Mouse (Mus musculus) frontal cortex, postnatal 14 days (tissue): ENCODE measurements around the gene Ugt1a7c.
A peak's percentile ranks its signal among the peaks of the same experiment; 100 is the strongest.
"Not testable (repeated sequence)": the region's sequence is repeated elsewhere in the genome, so short reads cannot be mapped to it uniquely, and the experiment has no call there.

Source experiments
- DNase-seq, 2 experiments: peaks; one replicate each; pipeline ENCODE4 v3.0.0; 2022; ENCODE audit warnings: low spot score in 2 of 2

The Ugt1a7c gene

GRCm38 (mm10) chr1:88195687-88196086 lies 100.8 kb downstream of the Ugt1a7c start:
- DNase-seq, result no peak

DNA sequence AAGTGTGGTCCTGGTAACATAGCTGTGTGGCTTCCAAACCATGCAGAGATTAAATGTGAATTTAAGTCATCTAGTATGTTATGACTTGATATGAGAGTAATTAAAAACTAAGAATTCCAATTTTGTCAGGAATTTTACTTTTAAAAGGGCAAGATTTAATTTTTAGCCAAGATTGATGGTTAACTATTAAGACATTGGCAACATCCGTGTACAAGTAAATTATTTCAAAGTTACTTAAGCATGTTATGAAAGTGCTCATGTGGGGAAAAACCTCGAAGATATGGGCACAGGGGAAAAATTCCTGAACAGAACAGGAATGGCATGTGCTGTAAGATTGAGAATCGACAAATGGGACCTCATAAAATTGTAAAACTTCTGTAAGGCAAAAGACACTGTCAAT lies 102.6 kb downstream of the Ugt1a7c start:
- DNase-seq, result no peak

DNA sequence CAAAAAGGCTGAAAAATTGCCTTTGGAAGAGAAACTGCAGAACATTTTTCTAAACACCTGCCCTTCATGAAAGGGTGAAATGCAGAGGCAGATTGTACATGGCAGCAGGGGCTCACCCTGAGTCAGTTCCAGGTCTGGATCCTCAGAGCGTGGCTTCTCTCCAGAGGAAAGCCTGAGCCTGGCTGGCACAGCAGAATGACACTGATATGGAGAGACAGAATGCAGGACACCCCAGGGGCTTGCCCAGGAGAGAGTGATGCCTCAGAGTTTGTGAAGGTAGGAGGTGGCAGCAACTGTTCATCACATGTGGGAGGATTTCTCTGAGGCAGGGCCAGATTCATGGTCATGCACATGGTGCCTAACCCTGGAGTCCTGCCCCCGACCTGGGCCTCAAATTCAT lies 105.1 kb downstream of the Ugt1a7c start:
- DNase-seq, result no peak

DNA sequence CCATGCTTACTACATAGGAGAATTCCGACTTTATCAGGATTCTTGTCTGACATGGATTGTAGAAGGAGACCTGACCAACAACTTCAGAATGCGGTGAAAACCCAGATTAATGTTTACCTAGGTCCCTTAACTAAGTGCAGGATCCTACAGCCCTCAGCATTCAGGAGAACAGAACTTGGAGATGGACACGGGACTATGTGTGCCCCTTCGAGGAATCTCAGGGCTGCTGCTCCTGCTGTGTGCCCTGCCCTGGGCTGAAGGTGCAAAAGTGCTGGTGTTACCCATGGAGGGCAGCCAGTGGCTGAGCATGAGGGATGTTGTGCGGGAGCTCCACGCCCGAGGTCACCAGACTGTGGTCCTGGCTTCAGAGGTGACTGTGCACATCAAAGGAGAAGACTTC lies 105.6 kb downstream of the Ugt1a7c start, which contains the start of gene Ugt1a2:
Ugt1a2 (plus strand) TSS at position 146 of the 400 bp plus-strand sequence.
- no peak for DNase-seq

GRCm38 (mm10) chr1:88205294-88205922 lies 110.5 kb downstream of the Ugt1a7c start, which contains the start of gene Dnajb3:
Dnajb3 (minus strand) TSS chr1:88205782.
- DNase-seq, result peak; percentile 66 to 73

DNA sequence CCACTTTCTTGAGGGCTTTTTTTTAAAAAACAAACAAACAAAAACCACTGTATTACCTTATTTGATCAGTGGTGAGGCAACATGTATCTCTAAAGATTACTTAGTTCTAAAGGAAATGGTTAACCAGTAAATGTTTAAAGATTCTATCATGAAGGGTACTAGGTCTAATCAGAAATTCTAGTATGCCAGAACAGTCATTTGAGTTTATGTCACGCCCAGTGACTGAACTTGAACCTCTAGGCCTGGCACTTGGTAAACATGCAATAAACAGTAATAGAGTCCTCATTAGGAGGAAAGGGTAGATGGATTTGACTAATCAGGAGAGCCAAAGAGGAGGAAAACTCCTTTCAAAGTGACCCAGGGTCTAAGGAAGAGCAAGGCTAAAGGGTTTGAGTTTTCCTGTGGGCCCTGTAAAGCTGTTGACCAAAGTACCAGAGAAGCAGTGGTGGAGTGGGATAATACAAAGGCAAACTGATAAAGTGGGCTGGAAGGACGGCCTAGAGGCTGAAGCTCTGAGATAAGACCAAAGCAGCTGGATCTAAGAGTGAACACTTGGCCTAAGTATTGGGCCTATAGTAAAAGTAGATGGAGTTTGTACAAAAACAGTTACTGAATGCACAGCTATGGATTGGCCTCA lies 112.1 kb downstream of the Ugt1a7c start:
- DNase-seq, result no peak

DNA sequence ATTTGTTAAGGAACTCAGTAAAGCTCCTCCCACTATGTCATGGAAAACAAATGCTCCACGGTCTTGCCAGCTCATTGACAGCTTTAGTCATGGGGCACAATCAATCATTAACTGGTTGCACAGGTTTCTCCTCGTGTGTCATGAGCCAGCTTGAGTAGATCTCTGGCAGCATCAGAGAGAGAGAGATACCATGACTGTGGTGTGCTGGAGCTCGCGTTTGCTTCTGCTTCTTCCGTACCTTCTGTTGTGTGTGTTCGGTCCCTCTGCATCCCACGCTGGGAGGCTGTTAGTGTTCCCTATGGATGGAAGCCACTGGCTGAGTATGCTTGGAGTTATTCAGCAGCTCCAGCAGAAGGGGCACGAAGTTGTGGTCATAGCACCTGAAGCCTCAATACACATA lies 117.0 kb downstream of the Ugt1a7c start, which contains the start of gene Ugt1a1:
Ugt1a1 (plus strand) TSS at position 148 of the 400 bp plus-strand sequence.
- no peak for DNase-seq

GRCm38 (mm10) chr1:88212341-88213045 lies 117.6 kb downstream of the Ugt1a7c start:
- no peak for DNase-seq

DNA sequence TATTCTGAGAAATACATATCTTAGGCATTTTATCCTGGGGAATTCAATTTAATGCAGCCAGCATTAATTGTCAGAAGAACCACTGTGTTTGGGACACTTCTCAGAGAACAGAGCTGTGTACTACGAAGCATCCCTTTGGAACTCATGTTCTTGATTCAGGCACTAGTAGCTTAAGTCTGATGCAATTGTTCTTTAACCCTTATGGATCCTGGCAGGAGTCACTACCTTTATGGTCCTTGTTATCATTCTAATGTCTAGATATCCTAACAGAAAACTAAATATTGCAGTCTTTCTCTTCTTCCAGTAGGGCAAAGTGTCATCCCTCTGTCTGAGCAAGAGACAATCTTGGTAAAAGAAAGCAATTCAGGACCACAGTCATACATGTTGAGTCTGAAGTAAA lies 118.2 kb downstream of the Ugt1a7c start:
- DNase-seq, result no peak

DNA sequence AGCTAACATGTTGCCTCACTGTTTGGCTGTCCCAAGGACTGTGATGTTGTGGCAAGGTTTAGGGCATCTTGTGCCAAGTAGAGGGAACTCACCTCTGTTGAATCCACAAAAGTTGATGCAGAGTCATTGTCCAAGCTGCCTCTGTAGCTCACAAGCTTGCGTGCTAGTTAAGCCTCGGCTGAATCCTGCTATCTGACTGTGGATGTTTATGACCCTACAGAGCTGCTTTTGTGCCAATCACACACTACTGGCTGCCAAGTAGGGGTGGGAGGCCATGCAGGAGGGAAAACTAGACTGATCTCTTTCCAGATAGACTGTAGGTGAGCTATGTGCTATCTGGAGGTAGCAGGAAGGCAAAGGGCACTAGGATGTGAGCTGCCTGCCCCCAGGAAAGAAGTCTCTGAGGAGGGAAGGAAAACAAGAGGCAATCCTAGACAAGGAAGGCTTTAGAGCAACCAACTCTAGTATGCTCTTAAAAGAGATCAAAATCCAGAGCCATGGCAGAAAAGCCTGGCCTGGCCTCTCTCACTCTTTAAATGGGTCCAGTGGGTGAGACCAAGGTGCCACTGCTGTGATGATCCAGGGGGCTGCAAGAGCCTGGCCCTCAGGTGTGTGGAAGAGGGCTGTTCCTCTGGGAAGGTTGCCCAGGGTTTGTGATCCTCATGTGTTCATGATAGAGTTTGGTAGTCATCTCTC lies 119.1 kb downstream of the Ugt1a7c start:
- no peak for DNase-seq

DNA sequence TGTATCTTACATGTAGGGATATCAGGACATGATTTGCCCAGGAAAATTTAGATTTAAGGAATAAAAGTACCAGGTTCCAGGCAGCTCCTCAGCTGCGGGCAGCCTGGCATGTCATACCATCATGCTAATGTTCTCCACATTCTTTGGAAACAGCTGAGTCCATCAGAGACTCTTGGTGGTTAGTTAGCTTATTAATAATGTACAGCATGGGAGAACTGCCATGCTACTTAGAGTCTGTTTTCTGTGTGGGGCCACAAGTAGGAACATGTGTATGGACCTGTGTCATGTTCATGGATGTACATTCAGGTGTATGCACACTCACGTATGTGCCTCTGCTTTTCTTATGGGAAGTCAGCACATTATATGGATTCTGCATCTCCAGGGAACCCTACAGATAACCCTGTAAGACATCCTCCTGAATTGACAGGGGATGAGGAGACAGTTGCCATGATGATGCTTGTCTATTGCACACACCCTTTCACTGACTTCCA lies 119.6 kb downstream of the Ugt1a7c start:
- no peak for DNase-seq

DNA sequence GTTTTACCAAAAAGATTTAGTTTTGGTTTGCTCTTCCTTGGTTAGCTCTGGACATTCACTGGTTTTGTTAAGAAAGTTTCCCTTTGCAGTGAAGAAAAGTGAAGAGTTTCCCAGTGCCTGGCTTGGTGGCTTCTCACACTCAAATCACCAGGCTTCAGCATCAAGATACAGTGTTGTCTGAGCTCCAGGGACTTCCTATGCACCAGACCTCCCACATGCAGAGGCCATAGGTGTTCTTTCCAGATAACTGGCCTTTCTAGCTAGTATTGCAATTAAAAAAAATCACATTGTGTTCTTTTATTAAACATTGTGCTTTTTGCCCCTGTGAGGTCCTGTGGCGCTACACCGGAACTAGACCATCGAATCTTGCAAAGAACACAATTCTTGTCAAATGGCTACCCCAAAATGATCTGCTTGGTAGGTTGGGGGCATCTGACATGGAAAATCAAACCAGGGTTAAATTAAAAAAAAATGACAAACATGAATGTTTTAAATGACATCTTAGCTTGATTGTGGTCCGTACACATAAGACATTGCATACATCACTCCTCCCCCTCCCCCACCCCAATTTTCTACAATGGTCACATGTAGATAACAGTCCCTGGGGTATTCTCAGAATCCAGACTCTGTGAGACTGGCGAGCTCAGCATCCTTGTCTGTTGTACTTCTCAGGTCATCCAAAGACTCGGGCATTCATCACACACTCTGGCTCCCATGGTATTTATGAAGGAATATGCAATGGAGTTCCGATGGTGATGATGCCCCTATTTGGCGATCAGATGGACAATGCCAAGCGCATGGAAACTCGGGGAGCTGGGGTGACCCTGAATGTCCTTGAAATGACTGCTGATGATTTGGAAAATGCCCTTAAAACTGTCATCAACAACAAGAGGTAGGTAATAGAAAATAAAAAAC lies 120.9 kb downstream of the Ugt1a7c start:
- DNase-seq, result no peak

GRCm38 (mm10) chr1:88216551-88216950 lies 121.7 kb downstream of the Ugt1a7c start:
- DNase-seq, result no peak

DNA sequence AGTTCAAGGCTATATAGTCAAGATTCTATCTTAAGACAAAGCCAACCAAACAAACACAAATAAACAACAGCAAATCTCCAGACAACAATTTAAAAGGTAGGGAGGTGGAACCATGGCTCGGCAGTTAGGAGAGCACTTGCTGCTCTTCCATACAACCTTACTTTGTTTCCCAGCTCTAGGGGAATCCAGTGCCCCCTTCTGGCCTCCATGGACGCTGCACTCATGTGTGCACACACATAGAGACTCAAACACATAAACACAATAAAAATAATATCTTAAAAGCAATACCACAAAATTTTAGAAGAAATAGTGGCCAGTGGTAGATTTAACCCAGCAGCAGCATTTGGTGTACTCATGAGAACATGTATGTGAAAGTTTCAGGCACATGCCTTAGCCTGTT lies 122.3 kb downstream of the Ugt1a7c start:
- DNase-seq, result no peak

GRCm38 (mm10) chr1:88217576-88217975 lies 122.7 kb downstream of the Ugt1a7c start:
- no peak for DNase-seq

- no peak for DNase-seq
Measured at GRCm38 (mm10) chr1:88218051-88218450, 123.2 kb downstream of the Ugt1a7c start.

DNA sequence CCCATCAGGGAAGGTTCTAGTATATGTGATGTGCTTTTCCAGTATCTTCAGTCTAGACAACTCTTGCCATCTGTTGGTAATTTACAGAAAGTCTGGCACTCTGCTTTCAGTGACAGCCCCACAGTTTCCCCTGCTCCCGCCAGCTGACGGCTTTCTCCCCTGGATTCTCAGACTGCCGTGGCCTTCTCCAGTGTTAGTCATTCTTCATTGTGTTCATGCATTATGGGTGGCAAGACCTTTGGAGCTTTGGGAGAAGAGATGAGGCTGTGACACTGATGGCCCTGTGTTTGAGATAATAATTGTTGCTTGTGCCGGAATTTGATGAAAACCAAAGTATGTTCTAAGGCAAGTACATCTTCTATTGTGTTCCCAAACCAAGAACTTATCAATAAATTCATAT lies 123.7 kb downstream of the Ugt1a7c start:
- DNase-seq, result no peak

DNA sequence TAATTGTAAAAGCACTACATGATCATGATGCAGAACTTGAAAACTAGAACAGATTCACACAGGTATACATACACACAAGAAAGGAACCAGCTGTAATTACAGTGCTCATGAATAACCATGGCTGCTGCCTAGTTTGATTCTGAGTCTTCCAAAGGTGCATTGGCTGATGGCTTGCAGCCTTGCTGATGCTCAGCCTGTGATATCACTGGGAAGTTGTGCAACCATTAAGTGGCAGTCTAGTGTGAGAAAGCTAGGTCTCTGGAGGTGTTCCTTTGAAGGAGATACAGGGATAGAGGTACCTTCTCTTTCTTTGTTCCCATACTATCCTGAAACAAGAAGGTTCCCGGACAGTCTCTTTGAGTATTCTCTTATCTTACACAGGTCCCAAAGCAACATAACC lies 124.2 kb downstream of the Ugt1a7c start:
- no peak for DNase-seq

DNA sequence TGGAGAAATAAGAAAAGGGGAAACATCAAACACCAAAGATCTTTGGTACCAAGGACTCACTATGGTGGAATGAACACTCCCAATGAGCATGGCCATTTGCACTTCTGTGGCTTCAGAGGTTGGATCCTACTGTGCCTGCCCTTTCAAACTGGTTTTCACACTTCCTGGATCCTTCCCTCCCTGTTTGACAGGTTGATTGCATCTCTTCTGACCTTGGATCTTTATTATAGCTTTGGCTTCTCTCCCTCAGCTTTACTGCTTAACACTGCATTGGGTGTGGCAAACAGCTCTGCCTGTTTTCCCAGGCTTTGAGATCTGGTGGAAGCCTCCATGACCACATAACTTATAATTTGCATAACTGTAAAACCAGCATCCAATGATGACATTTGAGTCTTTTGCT lies 125.5 kb downstream of the Ugt1a7c start:
- DNase-seq, result no peak

DNA sequence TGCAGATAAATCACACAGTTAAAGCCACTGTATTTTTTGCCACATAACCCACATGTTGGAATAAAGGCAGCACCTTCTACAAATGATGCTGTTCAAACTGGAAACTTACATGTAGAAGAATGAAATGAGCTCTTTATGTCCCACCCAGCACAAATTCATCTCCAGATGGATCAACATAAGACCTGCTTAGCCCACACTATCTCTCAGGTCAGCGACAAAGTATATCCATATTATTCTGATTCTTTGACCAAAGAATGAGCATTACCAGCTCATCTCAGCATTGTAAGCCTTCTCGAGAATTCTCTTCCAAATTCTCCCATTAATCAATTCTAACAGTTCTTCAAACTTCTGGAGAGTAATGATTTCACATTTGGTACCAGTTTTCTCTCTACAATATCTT lies 127.4 kb downstream of the Ugt1a7c start:
- no peak for DNase-seq

DNA sequence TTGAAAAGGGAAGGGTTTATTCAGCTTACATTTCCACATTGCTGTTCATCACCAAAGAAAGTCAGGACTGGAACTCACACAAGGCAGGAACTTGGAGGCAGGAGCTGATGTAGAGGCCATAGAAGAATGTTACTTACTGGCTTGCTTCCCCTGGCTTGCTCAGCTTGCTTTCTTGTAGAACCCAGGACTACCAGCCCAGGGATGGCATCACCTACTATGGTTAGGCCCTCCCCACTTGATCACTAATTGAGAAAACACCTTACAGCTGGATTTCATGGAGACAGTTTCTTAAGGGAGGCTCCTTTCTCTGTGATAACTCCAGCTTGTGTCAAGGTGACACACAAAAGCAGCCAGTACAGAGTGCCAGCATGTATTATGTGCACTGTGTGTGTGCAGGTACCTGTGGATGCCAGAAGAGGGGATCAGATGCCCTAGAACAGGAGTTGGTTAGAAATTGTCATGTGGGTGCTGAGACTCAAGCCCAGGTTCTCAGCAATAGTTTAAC lies 128.2 kb downstream of the Ugt1a7c start:
- not testable (repeated sequence) for DNase-seq
